Mouse (Mus musculus) spleen, adult 2 months (tissue): ENCODE results near the gene Abca14.

Source experiments
- CTCF ChIP-seq: fragments of 200-500 bp; IDR thresholded peaks from 2 replicates; pipeline ENCODE4 v1.5.1; 2011; ENCODE audit warnings: mild to moderate bottlenecking, inconsistent platforms; ENCODE audit not compliant: insufficient read depth, insufficient read length, insufficient replicate concordance; ENCODE audit errors: extremely low read depth
- POLR2A ChIP-seq: fragments of 200-500 bp; IDR thresholded peaks from 2 replicates; pipeline ENCODE4 v1.6.1; 2011; ENCODE audit warnings: low read depth, low read length, inconsistent platforms

- TF ChIP-seq CTCF (no peak), POLR2A (no peak)
Measured at GRCm38 (mm10) chr7:120174723-120175504, 28.8 kb upstream of the Abca14 start.
